Mouse (Mus musculus): ENCODE results near the gene Paqr5.

Gene Paqr5

GRCm38 (mm10) chr9:62026600-62026999 lies at the start of gene Paqr5:
TSS of gene Paqr5 (minus strand) at chr9:62026856.
- no peak for DNase-seq (ENCODE audit: low read depth, low spot score)

GRCm38 (mm10) chr9:62062234-62062633 lies 35.6 kb upstream of the Paqr5 start:
- DNase-seq (ENCODE audit: low read depth, low spot score): no peak

- no peak for DNase-seq (ENCODE audit: low read depth, low spot score)
These were observed 33.8 kb upstream of the Paqr5 start for GRCm38 (mm10) chr9:62060431-62060830.

GRCm38 (mm10) chr9:62059941-62060340 lies 33.3 kb upstream of the Paqr5 start:
- DNase-seq (ENCODE audit: low read depth, low spot score): no peak

- DNase-seq (ENCODE audit: low read depth, low spot score): no peak
These were observed 31.3 kb upstream of the Paqr5 start for GRCm38 (mm10) chr9:62057881-62058506.

GRCm38 (mm10) chr9:62056206-62056605 lies 29.6 kb upstream of the Paqr5 start:
- no peak for DNase-seq (ENCODE audit: low read depth, low spot score)

- DNase-seq (ENCODE audit: low read depth, low spot score): no peak
These were observed 24.1 kb upstream of the Paqr5 start for GRCm38 (mm10) chr9:62050801-62051200.

GRCm38 (mm10) chr9:62049166-62049565 lies 22.5 kb upstream of the Paqr5 start:
- no peak for DNase-seq (ENCODE audit: low read depth, low spot score)

GRCm38 (mm10) chr9:62042167-62042566 lies 15.5 kb upstream of the Paqr5 start:
- no peak for DNase-seq (ENCODE audit: low read depth, low spot score)

- peak; percentile 61 for DNase-seq (ENCODE audit: low read depth, low spot score)
These were observed 13.5 kb upstream of the Paqr5 start for GRCm38 (mm10) chr9:62040008-62040608.

GRCm38 (mm10) chr9:62035806-62036205 lies 9.2 kb upstream of the Paqr5 start:
- no peak for DNase-seq (ENCODE audit: low read depth, low spot score)

GRCm38 (mm10) chr9:62032206-62032605 lies 5.5 kb upstream of the Paqr5 start:
- no peak for DNase-seq (ENCODE audit: low read depth, low spot score)

GRCm38 (mm10) chr9:62028072-62028471 lies 1.4 kb upstream of the Paqr5 start:
- DNase-seq (ENCODE audit: low read depth, low spot score): peak; percentile 43

- DNase-seq (ENCODE audit: low read depth, low spot score): no peak
These were observed 1.6 kb downstream of the Paqr5 start for GRCm38 (mm10) chr9:62025056-62025455.

GRCm38 (mm10) chr9:62023879-62024278 lies 2.8 kb downstream of the Paqr5 start:
- no peak for DNase-seq (ENCODE audit: low read depth, low spot score)

GRCm38 (mm10) chr9:62022961-62023680 lies 3.5 kb downstream of the Paqr5 start:
- DNase-seq (ENCODE audit: low read depth, low spot score): no peak

GRCm38 (mm10) chr9:62021583-62022120 lies 5.0 kb downstream of the Paqr5 start:
- no peak for DNase-seq (ENCODE audit: low read depth, low spot score)

- no peak for DNase-seq (ENCODE audit: low read depth, low spot score)
These were observed 6.4 kb downstream of the Paqr5 start for GRCm38 (mm10) chr9:62020259-62020658.

GRCm38 (mm10) chr9:62018229-62019093 lies 8.2 kb downstream of the Paqr5 start:
- no peak for DNase-seq (ENCODE audit: low read depth, low spot score)

- DNase-seq (ENCODE audit: low read depth, low spot score): no peak
These were observed 9.3 kb downstream of the Paqr5 start for GRCm38 (mm10) chr9:62017329-62017728.

- DNase-seq (ENCODE audit: low read depth, low spot score): no peak
These were observed 11.2 kb downstream of the Paqr5 start for GRCm38 (mm10) chr9:62015504-62015903.
